Mouse (Mus musculus) gastrocnemius, postnatal 10 days (tissue): ENCODE data around the gene Mrps31. TPM values are rescaled to one million over a fixed set of nuclear protein-coding genes. Genes with fewer than 3 reads are reported as not detected.

Source experiments
- total RNA-seq, 2 experiments: library from RNA; stranded (reverse); gene quantifications; 2 replicates each; pipeline ENCODE4 v1.2.3; 2021

Gene Mrps31
- total RNA-seq, 2 experiments from 2014 or later: 35.3 to 41.6 TPM

Other genes starting within 250 kb of the Mrps31 start
- gene Nek3, start 244.9 kb upstream of the Mrps31 start, total RNA-seq: 1 to 10 TPM; 2.6 to 2.7 TPM
- gene Ckap2, start 225.5 kb upstream of the Mrps31 start, total RNA-seq: 10 to 100 TPM in 1 of 2 experiments, 1 to 10 TPM in 1; 8.7 to 10.1 TPM
- 10 to 100 TPM; 29.0 to 31.1 TPM for gene Vps36, start 218.6 kb upstream of the Mrps31 start, total RNA-seq
- 1 to 10 TPM; 5.0 to 5.9 TPM for gene Thsd1, start 184.0 kb upstream of the Mrps31 start, total RNA-seq
- gene Tpte, start 127.9 kb upstream of the Mrps31 start, total RNA-seq: under 1 TPM in 1 of 2 experiments, not detected in 1; 0.14 TPM
- gene Slc25a15, start 12.8 kb upstream of the Mrps31 start, total RNA-seq: 10 to 100 TPM; 12.5 to 13.4 TPM